Mouse (Mus musculus) liver, embryonic 14.5 days (tissue): ENCODE data around the gene Gm13030.

ENCODE experiments used
- CTCF ChIP-seq: IDR thresholded peaks from 2 replicates; pipeline ENCODE4 v1.5.1; 2016; ENCODE audit warnings: antibody characterized with exemption, low read depth, control low read depth
- EP300 ChIP-seq: IDR thresholded peaks from 2 replicates; pipeline ENCODE4 v1.6.1; 2016; ENCODE audit warnings: antibody characterized with exemption, low read depth

- TF ChIP-seq CTCF (peak; percentile 96), EP300 (no peak)
Measured at GRCm38 (mm10) chr4:138856491-138856890, 17.3 kb downstream of the Gm13030 start.
